Mouse (Mus musculus) lung, embryonic 14.5 days (tissue): ENCODE results near the gene Eea1. TPM values are rescaled to one million over a fixed set of nuclear protein-coding genes. Genes with fewer than 3 reads are reported as not detected.
A peak's percentile ranks its signal among the peaks of the same experiment; 100 is the strongest.

ENCODE experiments used
- ATAC-seq: fragments of 200-750 bp; cut with Nextera tagmentation; 2 replicates; pipeline ENCODE4 v1.8.0; 2017; ENCODE audit warnings: mild to moderate bottlenecking, moderate TSS enrichment, moderate library complexity; ENCODE audit not compliant: insufficient read depth
- DNase-seq: peaks from one replicate; pipeline ENCODE4 v3.0.0-alpha.2; 2015
- H3K27ac ChIP-seq: fragments of 300-500 bp; sonication (generic); 2 replicates; pipeline ENCODE4 v1.5.1; 2014; ENCODE audit warnings: low read depth, mild to moderate bottlenecking, moderate library complexity
- H3K27me3 ChIP-seq: fragments of 300-500 bp; sonication (generic); 2 replicates; pipeline ENCODE4 v1.6.1; 2014; ENCODE audit warnings: low read length, control low read depth; ENCODE audit not compliant: insufficient read depth
- H3K36me3 ChIP-seq: fragments of 300-500 bp; sonication (generic); 2 replicates; pipeline ENCODE4 v1.6.1; 2014; ENCODE audit warnings: control low read depth; ENCODE audit not compliant: insufficient read depth
- H3K4me1 ChIP-seq: fragments of 300-500 bp; sonication (generic); 2 replicates; pipeline ENCODE4 v1.6.1; 2014; ENCODE audit warnings: antibody characterized with exemption, control low read depth; ENCODE audit not compliant: insufficient read depth
- H3K4me2 ChIP-seq: fragments of 300-500 bp; sonication (generic); 2 replicates; pipeline ENCODE4 v1.6.1; 2014; ENCODE audit warnings: mild to moderate bottlenecking
- H3K4me3 ChIP-seq: fragments of 300-500 bp; sonication (generic); 2 replicates; pipeline ENCODE4 v1.5.1; 2014; ENCODE audit warnings: low read depth, low read length
- H3K9ac ChIP-seq: fragments of 300-500 bp; sonication (generic); 2 replicates; pipeline ENCODE4 v1.6.1; 2014
- H3K9me3 ChIP-seq: fragments of 300-500 bp; sonication (generic); 2 replicates; pipeline ENCODE4 v1.6.1; 2016; ENCODE audit warnings: low read depth, low read length, control low read depth
- CTCF ChIP-seq: IDR thresholded peaks from 2 replicates; pipeline ENCODE4 v1.5.1; 2016; ENCODE audit warnings: antibody characterized with exemption, low read depth
- WGBS: fragments of 180-500 bp; shearing (Covaris S2); extraction: QIAGEN DNeasy Blood & Tissue Kit; methylation state at CpG from one replicate; pipeline ENCODE4 v1.1.7; 2014; 5-methylcytosine and 5-hydroxymethylcytosine counted together
- polyA plus RNA-seq: library from polyadenylated mRNA; unstranded; fragments of >200 nt; fragmentation: Nextera tagmentation; extraction: Ambion mirVana; gene quantifications from 2 replicates; pipeline ENCODE4 v1.2.1, GENCODE M21; 2014

Eea1 gene
- polyA plus RNA-seq, 1 experiment from 2014 or later, result 22.4 TPM

GRCm38 (mm10) chr10:95950194-95950593 is 9.7 kb downstream of the Eea1 start:
- no peak for ATAC-seq
- DNase-seq, result no peak
- Histone ChIP-seq H3K4me2 (no peak overlapping the region), H3K27ac (no peak overlapping the region), H3K36me3 (no peaks in the 10 kb centered on the region), H3K4me3 (no peak overlapping the region), H3K4me1 (no peaks in the 10 kb centered on the region), H3K27me3 (no peaks in the 10 kb centered on the region), H3K9me3 (no peaks in the 10 kb centered on the region), H3K9ac (no peak overlapping the region)
- 78% methylated on average over 5 of the region's 5 CpGs for WGBS
- no peak for TF ChIP-seq CTCF

- H3K27me3 ChIP-seq, result no peaks in the 10 kb centered on the region
- no peak overlapping the region for H3K27ac ChIP-seq
- H3K36me3 ChIP-seq, result no peaks in the 10 kb centered on the region
- no peak for TF ChIP-seq CTCF
- ATAC-seq (no peak), DNase-seq (no peak)
- H3K4me3 ChIP-seq, result no peak overlapping the region
- H3K9ac ChIP-seq, result no peak overlapping the region
- no peaks in the 10 kb centered on the region for H3K4me1 ChIP-seq
- H3K9me3 ChIP-seq, result no peaks in the 10 kb centered on the region
- H3K4me2 ChIP-seq, result no peak overlapping the region
- WGBS, result 88% methylated on average over 4 of the region's 4 CpGs
Measured at GRCm38 (mm10) chr10:95950797-95951196, 10.3 kb downstream of the Eea1 start.

GRCm38 (mm10) chr10:95951346-95951745 is 10.9 kb downstream of the Eea1 start:
- no peaks in the 10 kb centered on the region for H3K9me3 ChIP-seq
- DNase-seq, result peak; percentile 7
- H3K4me2 ChIP-seq, result no peak overlapping the region
- no peaks in the 10 kb centered on the region for H3K4me1 ChIP-seq
- no peak overlapping the region for H3K4me3 ChIP-seq
- TF ChIP-seq CTCF, result no peak
- no peak overlapping the region for H3K27ac ChIP-seq
- no peaks in the 10 kb centered on the region for H3K27me3 ChIP-seq
- ATAC-seq, result no peak
- no peaks in the 10 kb centered on the region for H3K36me3 ChIP-seq
- 85% methylated on average over 2 of the region's 2 CpGs for WGBS
- H3K9ac ChIP-seq, result no peak overlapping the region

- DNase-seq (no peak), ATAC-seq (no peak)
- Histone ChIP-seq H3K9me3 (no peaks in the 10 kb centered on the region), H3K4me3 (no peak overlapping the region), H3K27me3 (no peaks in the 10 kb centered on the region), H3K9ac (no peak overlapping the region), H3K27ac (no peak overlapping the region), H3K4me2 (no peak overlapping the region), H3K4me1 (no peaks in the 10 kb centered on the region), H3K36me3 (no peaks in the 10 kb centered on the region)
- 80% methylated on average over 2 of the region's 2 CpGs for WGBS
- no peak for TF ChIP-seq CTCF
Measured at GRCm38 (mm10) chr10:95956629-95957028, 16.2 kb downstream of the Eea1 start.

- no peak for DNase-seq
- Histone ChIP-seq H3K4me2 (no peak overlapping the region), H3K9me3 (no peaks in the 10 kb centered on the region), H3K4me1 (no peaks in the 10 kb centered on the region), H3K36me3 (no peaks in the 10 kb centered on the region), H3K27me3 (no peaks in the 10 kb centered on the region), H3K27ac (no peak overlapping the region), H3K9ac (no peak overlapping the region), H3K4me3 (no peak overlapping the region)
- TF ChIP-seq CTCF, result no peak
- WGBS, result 67% methylated on average over 1 of the region's 1 CpGs
- ATAC-seq, result no peak
Measured at GRCm38 (mm10) chr10:95957574-95957973, 17.1 kb downstream of the Eea1 start.

GRCm38 (mm10) chr10:95964679-95965078 is 24.2 kb downstream of the Eea1 start:
- Histone ChIP-seq H3K36me3 (no peaks in the 10 kb centered on the region), H3K27ac (peak overlapping the region; percentile 58; the same call in 1 of the 2 replicates), H3K4me1 (no peaks in the 10 kb centered on the region), H3K4me3 (no peak overlapping the region), H3K27me3 (no peaks in the 10 kb centered on the region), H3K9ac (no peak overlapping the region), H3K9me3 (no peaks in the 10 kb centered on the region), H3K4me2 (no peak overlapping the region)
- no peak for ATAC-seq
- no peak for DNase-seq
- no peak for TF ChIP-seq CTCF
- 85% methylated on average over 1 of the region's 1 CpGs for WGBS

- DNase-seq (no peak), ATAC-seq (no peak)
- Histone ChIP-seq H3K27ac (no peak overlapping the region), H3K4me3 (no peak overlapping the region), H3K4me2 (no peak overlapping the region), H3K36me3 (no peaks in the 10 kb centered on the region), H3K9me3 (no peaks in the 10 kb centered on the region), H3K9ac (no peak overlapping the region), H3K4me1 (no peaks in the 10 kb centered on the region), H3K27me3 (no peaks in the 10 kb centered on the region)
- WGBS, result 73% methylated on average over 1 of the region's 1 CpGs
- no peak for TF ChIP-seq CTCF
Measured at GRCm38 (mm10) chr10:95969694-95970093, 29.2 kb downstream of the Eea1 start.

- H3K36me3 ChIP-seq, result no peaks in the 10 kb centered on the region
- H3K9ac ChIP-seq, result no peak overlapping the region
- no peaks in the 10 kb centered on the region for H3K27me3 ChIP-seq
- H3K4me3 ChIP-seq, result no peak overlapping the region
- WGBS, result 52% methylated on average over 3 of the region's 3 CpGs
- H3K27ac ChIP-seq, result no peak overlapping the region
- H3K9me3 ChIP-seq, result no peaks in the 10 kb centered on the region
- no peak for DNase-seq
- no peak for TF ChIP-seq CTCF
- no peak overlapping the region for H3K4me2 ChIP-seq
- no peak for ATAC-seq
- no peaks in the 10 kb centered on the region for H3K4me1 ChIP-seq
Measured at GRCm38 (mm10) chr10:95970744-95971212, 30.3 kb downstream of the Eea1 start.
